Mouse (Mus musculus): ENCODE measurements around the gene Slc6a20a. TPM values are rescaled to one million over a fixed set of nuclear protein-coding genes. Genes with fewer than 3 reads are reported as not detected.

The Slc6a20a gene
- polyA plus RNA-seq (2017; shearing (Covaris generic)): under 1 TPM in 1 of 2 experiments, not detected in 1; 0.54 TPM

GRCm38 (mm10) chr9:123678327-123679105 is at the start of gene Slc6a20a, which contains the start of gene Ccr9:
TSS of gene Slc6a20a (minus strand) at chr9:123678885.
TSS of gene Ccr9 (plus strand) at chr9:123678439.

GRCm38 (mm10) chr9:123717186-123718008 is 38.7 kb upstream of the Slc6a20a start, which contains the start of gene Lztfl1:
TSS of gene Lztfl1 (minus strand) at chr9:123717697.

GRCm38 (mm10) chr9:123632281-123632680 is 46.4 kb downstream of the Slc6a20a start, which contains the start of gene Slc6a20b:
TSS of gene Slc6a20b (minus strand) at chr9:123632565.

Other genes with a start within 250 kb of the Slc6a20a start
- gene Limd1, start 200.2 kb downstream of the Slc6a20a start, polyA plus RNA-seq (2017; shearing (Covaris generic)): 10 to 100 TPM; 70.8 to 72.7 TPM
- 10 to 100 TPM; 68.8 to 83.5 TPM for gene Sacm1l, start 149.1 kb downstream of the Slc6a20a start, polyA plus RNA-seq (2017; shearing (Covaris generic))
- gene Slc6a20b, start 46.3 kb downstream of the Slc6a20a start, polyA plus RNA-seq (2017; shearing (Covaris generic)): 1 to 10 TPM in 1 of 2 experiments, under 1 TPM in 1; 0.30 to 1.1 TPM
- 1 to 10 TPM; 2.0 to 3.7 TPM for gene Ccr9, start 446 bp downstream of the Slc6a20a start, polyA plus RNA-seq (2017; shearing (Covaris generic))
- gene Lztfl1, start 38.8 kb upstream of the Slc6a20a start, polyA plus RNA-seq (2017; shearing (Covaris generic)): 10 to 100 TPM; 29.5 to 34.1 TPM
- 100 to 1,000 TPM in 1 of 2 experiments, 10 to 100 TPM in 1; 18.8 to 288 TPM for gene Cxcr6, start 127.6 kb upstream of the Slc6a20a start, polyA plus RNA-seq (2017; shearing (Covaris generic))
- gene Fyco1, start 173.0 kb upstream of the Slc6a20a start, polyA plus RNA-seq (2017; shearing (Covaris generic)): 10 to 100 TPM; 37.2 to 44.6 TPM
- 1 to 10 TPM in 1 of 2 experiments, under 1 TPM in 1; 0.24 to 2.7 TPM for gene Xcr1, start 183.1 kb upstream of the Slc6a20a start, polyA plus RNA-seq (2017; shearing (Covaris generic))